Mouse (Mus musculus): ENCODE data around the gene Sncb. TPM values are rescaled to one million over a fixed set of nuclear protein-coding genes. Genes with fewer than 3 reads are reported as not detected.

The Sncb gene
- polyA plus RNA-seq, 1 experiment = 0.63 TPM

DNA sequence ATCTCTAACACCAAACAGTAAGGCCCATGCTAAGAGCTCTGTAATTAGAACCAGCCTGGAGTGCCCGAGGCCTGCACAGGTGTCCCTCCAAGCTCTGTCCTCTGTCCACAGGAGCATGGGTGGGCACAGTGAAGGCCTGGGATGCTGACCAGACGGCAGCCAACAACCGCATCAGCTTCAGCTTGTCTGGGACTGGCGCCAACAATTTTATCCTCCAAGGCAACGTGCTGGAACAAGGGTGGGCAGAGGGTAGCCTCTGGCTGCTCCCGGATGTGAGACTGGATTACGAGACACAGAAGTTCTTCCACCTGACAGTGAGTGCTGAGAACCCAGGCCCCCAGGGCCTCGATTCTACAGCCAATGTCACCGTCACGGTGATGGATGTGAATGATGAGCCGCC lies 40.3 kb downstream of the Sncb start:
- H3K36me3 ChIP-seq (ENCODE audit: control insufficient read depth, insufficient read depth, low read length) = peaks cover 68% of the 10 kb centered on the region
- WGBS = 76% methylated on average over 11 of the region's 11 CpGs
- H3K4me3 ChIP-seq (ENCODE audit: low read depth, low read length) = no peak overlapping the region
- TF ChIP-seq POLR2A (IDR thresholded peaks at IDR 0.05; ENCODE audit: low read depth, low read length) (no peak), CTCF (IDR thresholded peaks at IDR 0.05; ENCODE audit: extremely low read depth, insufficient read length, insufficient replicate concordance, low read depth, low read length) (no peak)
- H3K4me1 ChIP-seq (ENCODE audit: control insufficient read depth, insufficient read depth, insufficient read length, low read length) = no peaks in the 10 kb centered on the region
- no peaks in the 10 kb centered on the region for H3K27me3 ChIP-seq (ENCODE audit: control insufficient read depth, insufficient read depth, low read length)
- no peak overlapping the region for H3K27ac ChIP-seq (ENCODE audit: insufficient read depth, low read depth, low read length)

DNA sequence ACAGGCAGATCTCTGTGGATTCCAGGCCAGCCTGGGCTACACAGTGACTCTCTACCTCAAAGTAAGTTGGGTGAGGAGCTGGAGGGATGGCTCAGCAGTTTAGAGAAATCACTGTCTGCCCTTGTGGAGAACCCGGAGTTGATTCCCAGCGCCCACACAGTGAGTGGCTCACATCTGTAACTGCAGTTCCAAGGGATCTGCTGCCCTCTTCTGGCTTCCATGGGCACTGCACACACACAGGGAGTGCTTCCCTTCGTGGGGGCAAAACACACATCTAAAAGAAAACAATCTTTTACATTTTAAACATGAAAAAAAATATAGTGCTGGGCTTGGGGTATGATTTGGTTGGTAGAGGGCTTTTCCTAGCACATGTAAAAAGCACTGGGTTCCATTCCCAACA lies 43.3 kb downstream of the Sncb start:
- no peak for TF ChIP-seq POLR2A (IDR thresholded peaks at IDR 0.05; ENCODE audit: low read depth, low read length)
- peak; percentile 44; the same call in 1 of the 2 replicates for TF ChIP-seq CTCF (IDR thresholded peaks at IDR 0.05; ENCODE audit: extremely low read depth, insufficient read length, insufficient replicate concordance, low read depth, low read length)
- peaks cover 80% of the 10 kb centered on the region for H3K36me3 ChIP-seq (ENCODE audit: control insufficient read depth, insufficient read depth, low read length)
- no peaks in the 10 kb centered on the region for H3K27me3 ChIP-seq (ENCODE audit: control insufficient read depth, insufficient read depth, low read length)
- no peak overlapping the region for H3K27ac ChIP-seq (ENCODE audit: insufficient read depth, low read depth, low read length)
- WGBS = 95% methylated on average over 3 of the region's 3 CpGs
- H3K4me1 ChIP-seq (ENCODE audit: control insufficient read depth, insufficient read depth, insufficient read length, low read length) = no peaks in the 10 kb centered on the region
- H3K4me3 ChIP-seq (ENCODE audit: low read depth, low read length) = no peak overlapping the region

DNA sequence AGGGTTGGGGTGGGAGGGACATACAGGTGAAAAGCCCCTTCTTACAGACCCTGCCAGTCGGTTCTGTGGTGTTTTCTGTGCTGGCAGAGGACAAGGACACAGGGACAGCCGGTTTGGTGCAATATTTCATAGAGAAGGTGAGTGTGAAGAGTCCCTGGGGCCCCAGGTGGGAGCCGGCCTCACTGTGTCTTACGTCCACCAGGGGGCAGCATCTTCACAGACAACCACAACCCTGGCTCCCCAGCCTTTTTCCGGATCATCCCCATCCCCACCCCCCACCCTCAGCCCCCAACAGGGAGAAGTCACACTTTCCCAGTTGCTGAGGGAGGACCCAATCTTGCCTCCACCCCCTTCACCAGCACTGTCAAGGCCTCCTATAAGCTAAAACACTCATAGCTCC lies 49.5 kb downstream of the Sncb start:
- peaks cover 75% of the 10 kb centered on the region for H3K36me3 ChIP-seq (ENCODE audit: control insufficient read depth, insufficient read depth, low read length)
- no peaks in the 10 kb centered on the region for H3K27me3 ChIP-seq (ENCODE audit: control insufficient read depth, insufficient read depth, low read length)
- H3K4me1 ChIP-seq (ENCODE audit: control insufficient read depth, insufficient read depth, insufficient read length, low read length) = no peaks in the 10 kb centered on the region
- WGBS = 7% methylated on average over 5 of the region's 5 CpGs
- TF ChIP-seq CTCF (IDR thresholded peaks at IDR 0.05; ENCODE audit: extremely low read depth, insufficient read length, insufficient replicate concordance, low read depth, low read length) = peak; percentile 68
- TF ChIP-seq POLR2A (IDR thresholded peaks at IDR 0.05; ENCODE audit: low read depth, low read length) = no peak
- no peak overlapping the region for H3K27ac ChIP-seq (ENCODE audit: insufficient read depth, low read depth, low read length)
- H3K4me3 ChIP-seq (ENCODE audit: low read depth, low read length) = no peak overlapping the region

DNA sequence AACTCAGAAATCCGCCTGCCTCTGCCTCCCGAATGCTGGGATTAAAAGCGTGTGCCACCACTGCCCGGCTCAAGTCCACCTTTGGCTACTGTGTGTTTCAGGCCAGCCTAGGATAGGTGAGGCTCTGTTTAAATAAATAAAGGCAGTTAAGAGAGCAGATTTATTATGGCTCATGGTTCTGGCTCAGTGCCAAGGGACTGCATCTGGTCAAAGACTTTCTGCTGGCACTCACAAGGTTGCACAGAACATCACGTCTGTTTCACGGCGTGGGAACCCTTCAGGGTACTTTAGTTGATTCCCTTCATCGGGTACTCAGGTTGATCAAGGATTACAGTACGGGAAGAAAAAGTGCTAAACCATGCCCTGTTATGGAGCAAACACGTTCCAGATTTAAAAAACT lies 51.4 kb downstream of the Sncb start:
- WGBS = 51% methylated on average over 10 of the region's 10 CpGs
- Histone ChIP-seq H3K27me3 (ENCODE audit: control insufficient read depth, insufficient read depth, low read length) (no peaks in the 10 kb centered on the region), H3K4me1 (ENCODE audit: control insufficient read depth, insufficient read depth, insufficient read length, low read length) (no peaks in the 10 kb centered on the region), H3K36me3 (ENCODE audit: control insufficient read depth, insufficient read depth, low read length) (peaks cover 60% of the 10 kb centered on the region), H3K27ac (ENCODE audit: insufficient read depth, low read depth, low read length) (no peak overlapping the region), H3K4me3 (ENCODE audit: low read depth, low read length) (no peak overlapping the region)
- TF ChIP-seq POLR2A (IDR thresholded peaks at IDR 0.05; ENCODE audit: low read depth, low read length) (no peak), CTCF (IDR thresholded peaks at IDR 0.05; ENCODE audit: extremely low read depth, insufficient read length, insufficient replicate concordance, low read depth, low read length) (no peak)

DNA sequence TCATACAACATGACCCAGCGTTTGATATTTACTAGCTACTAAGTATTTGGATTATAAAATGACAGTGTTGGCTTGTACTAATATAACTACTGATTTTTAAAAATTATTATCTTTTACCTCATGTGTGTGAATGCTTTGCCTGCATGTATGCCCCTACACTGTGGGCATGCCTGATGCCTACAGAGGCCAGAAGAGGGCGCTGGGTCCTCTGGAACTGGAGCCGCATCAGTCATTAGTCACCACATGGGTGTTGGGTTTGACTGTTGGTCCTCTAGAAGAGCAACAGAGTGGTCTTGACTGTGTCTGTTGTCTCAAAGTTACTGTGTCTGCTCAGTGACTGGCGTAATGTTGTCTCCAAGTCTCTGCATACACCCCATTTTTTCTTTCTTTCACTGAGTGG lies 52.0 kb downstream of the Sncb start:
- Histone ChIP-seq H3K36me3 (ENCODE audit: control insufficient read depth, insufficient read depth, low read length) (peaks cover 54% of the 10 kb centered on the region), H3K4me3 (ENCODE audit: low read depth, low read length) (no peak overlapping the region), H3K4me1 (ENCODE audit: control insufficient read depth, insufficient read depth, insufficient read length, low read length) (no peaks in the 10 kb centered on the region; the same call in 1 of the 2 replicates), H3K27me3 (ENCODE audit: control insufficient read depth, insufficient read depth, low read length) (no peaks in the 10 kb centered on the region), H3K27ac (ENCODE audit: insufficient read depth, low read depth, low read length) (no peak overlapping the region)
- 68% methylated on average over 4 of the region's 4 CpGs for WGBS
- TF ChIP-seq CTCF (IDR thresholded peaks at IDR 0.05; ENCODE audit: extremely low read depth, insufficient read length, insufficient replicate concordance, low read depth, low read length) (no peak), POLR2A (IDR thresholded peaks at IDR 0.05; ENCODE audit: low read depth, low read length) (no peak)

DNA sequence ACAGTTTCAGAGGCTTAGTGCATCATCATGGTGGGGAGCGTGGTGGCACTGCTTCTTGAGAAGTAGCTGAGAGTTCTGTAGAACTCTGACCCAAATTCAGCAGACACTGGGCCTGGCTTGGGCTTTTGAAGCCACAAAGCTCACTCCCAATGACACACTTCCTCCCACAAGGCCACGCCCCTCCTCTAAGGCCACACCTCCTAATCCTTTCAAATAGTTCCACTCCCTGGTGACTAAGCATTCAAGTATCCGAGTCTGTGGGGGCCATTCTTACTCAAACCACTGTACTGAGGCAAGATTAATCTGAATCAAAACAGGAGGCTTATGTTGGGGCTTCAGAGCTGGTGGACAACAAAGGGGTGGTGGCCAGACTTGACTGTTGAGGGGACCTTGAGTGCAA lies 55.5 kb downstream of the Sncb start:
- 87% methylated on average over 3 of the region's 3 CpGs for WGBS
- Histone ChIP-seq H3K4me3 (ENCODE audit: low read depth, low read length) (no peak overlapping the region), H3K27ac (ENCODE audit: insufficient read depth, low read depth, low read length) (no peak overlapping the region), H3K4me1 (ENCODE audit: control insufficient read depth, insufficient read depth, insufficient read length, low read length) (peaks cover 12% of the 10 kb centered on the region), H3K36me3 (ENCODE audit: control insufficient read depth, insufficient read depth, low read length) (peaks cover 31% of the 10 kb centered on the region), H3K27me3 (ENCODE audit: control insufficient read depth, insufficient read depth, low read length) (no peaks in the 10 kb centered on the region)
- TF ChIP-seq POLR2A (IDR thresholded peaks at IDR 0.05; ENCODE audit: low read depth, low read length) (no peak), CTCF (IDR thresholded peaks at IDR 0.05; ENCODE audit: extremely low read depth, insufficient read length, insufficient replicate concordance, low read depth, low read length) (no peak)

Other genes with a start within 250 kb of the Sncb start
- gene 4833439L19Rik, start 201.2 kb downstream of the Sncb start, polyA plus RNA-seq (2012; rRNA removed) = 76.2 and 166 TPM in 2 replicates
- gene Arl10, start 191.6 kb downstream of the Sncb start, polyA plus RNA-seq (2012; rRNA removed) = 6.6 and 11.4 TPM in 2 replicates
- gene Nop16, start 176.5 kb downstream of the Sncb start, polyA plus RNA-seq (2012; rRNA removed) = 2.3 and 2.4 TPM in 2 replicates
- gene Higd2a, start 176.4 kb downstream of the Sncb start, polyA plus RNA-seq (2012; rRNA removed) = 93.9 and 163 TPM in 2 replicates
- gene Cltb, start 155.3 kb downstream of the Sncb start, polyA plus RNA-seq (2012; rRNA removed) = 34.7 and 84.6 TPM in 2 replicates
- 11.1 and 14.5 TPM in 2 replicates for gene Faf2, start 144.8 kb downstream of the Sncb start, polyA plus RNA-seq (2012; rRNA removed)
- gene Rnf44, start 72.7 kb downstream of the Sncb start, polyA plus RNA-seq (2012; rRNA removed) = 206 and 318 TPM in 2 replicates
- 473 and 1,001 TPM in 2 replicates for gene Cdhr2, start 65.1 kb downstream of the Sncb start, polyA plus RNA-seq (2012; rRNA removed)
- gene Gprin1, start 16.7 kb downstream of the Sncb start, polyA plus RNA-seq (2012; rRNA removed) = 0.14 and 0.18 TPM in 2 replicates
- not detected in 2 replicates for gene Eif4e1b, start 17.4 kb upstream of the Sncb start, polyA plus RNA-seq (2012; rRNA removed)
- gene Tspan17, start 22.8 kb upstream of the Sncb start, polyA plus RNA-seq (2012; rRNA removed) = 4.9 and 16.0 TPM in 2 replicates
- gene Unc5a, start 182.8 kb upstream of the Sncb start, polyA plus RNA-seq (2012; rRNA removed) = 4.4 and 5.1 TPM in 2 replicates

All from small intestine, adult 2 months (tissue).